Mouse (Mus musculus) urinary bladder, adult 2 months (tissue): Measurements from ENCODE around the gene Spef2. TPM values are rescaled to one million over a fixed set of nuclear protein-coding genes. Genes with fewer than 3 reads are reported as not detected.
"Not testable (repeated sequence)": the region's sequence is repeated elsewhere in the genome, so short reads cannot be mapped to it uniquely, and the experiment has no call there.

ENCODE experiments used
- DNase-seq: peaks from one replicate; pipeline ENCODE4 v3.0.0; 2022; ENCODE audit warnings: low spot score
- polyA plus RNA-seq: library from polyadenylated mRNA; depleted of rRNA; stranded (reverse); fragments of >200 nt; gene quantifications from 2 replicates; pipeline ENCODE4 v1.2.3, GENCODE M21; 2012; rRNA removed

Gene Spef2
- polyA plus RNA-seq, result 0.10 and 0.18 TPM in 2 replicates

GRCm38 (mm10) chr15:9748359-9749102, at the start of gene Spef2:
TSS of gene Spef2 (minus strand) at chr15:9748868.
- peak; percentile 21 for DNase-seq

- DNase-seq, result no peak
Observed at GRCm38 (mm10) chr15:9794131-9794530, 45.5 kb upstream of the Spef2 start.

DNA sequence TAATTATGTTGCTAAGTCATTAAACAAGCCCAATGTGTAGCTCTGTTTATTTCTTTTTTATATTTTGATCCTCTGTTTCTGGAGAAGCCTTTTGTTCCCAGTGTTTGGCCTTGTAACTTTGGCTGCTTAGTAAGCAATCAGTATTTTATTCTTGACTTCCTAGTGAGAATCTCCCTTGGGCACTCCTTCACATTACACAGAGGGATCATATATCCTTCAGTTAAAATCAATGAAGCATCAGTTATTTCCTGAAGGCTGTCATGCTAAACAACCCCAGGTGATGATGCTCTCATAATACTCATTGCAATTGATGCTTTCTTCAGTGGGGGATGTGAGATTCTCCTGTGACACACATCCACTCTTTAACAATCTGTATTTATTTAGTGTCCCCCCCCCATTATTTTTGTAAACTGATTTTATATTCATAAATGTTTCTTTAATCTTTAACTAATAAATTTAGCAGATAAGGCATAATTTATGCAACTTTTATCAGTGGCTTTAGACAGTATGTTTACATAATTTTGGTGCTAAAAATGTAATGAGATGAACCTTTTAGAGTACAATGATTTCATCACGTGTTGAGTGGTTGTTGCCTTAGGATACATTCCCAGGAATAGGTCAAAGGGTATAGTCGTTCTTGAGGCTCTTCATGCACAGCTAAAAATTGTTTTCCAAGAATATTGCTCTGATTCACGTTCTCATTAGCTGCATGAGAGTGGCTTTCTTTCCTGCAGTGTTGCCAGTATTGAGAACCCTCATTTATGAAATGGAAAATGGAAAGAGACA, 39.8 kb upstream of the Spef2 start:
- no peak for DNase-seq

DNA sequence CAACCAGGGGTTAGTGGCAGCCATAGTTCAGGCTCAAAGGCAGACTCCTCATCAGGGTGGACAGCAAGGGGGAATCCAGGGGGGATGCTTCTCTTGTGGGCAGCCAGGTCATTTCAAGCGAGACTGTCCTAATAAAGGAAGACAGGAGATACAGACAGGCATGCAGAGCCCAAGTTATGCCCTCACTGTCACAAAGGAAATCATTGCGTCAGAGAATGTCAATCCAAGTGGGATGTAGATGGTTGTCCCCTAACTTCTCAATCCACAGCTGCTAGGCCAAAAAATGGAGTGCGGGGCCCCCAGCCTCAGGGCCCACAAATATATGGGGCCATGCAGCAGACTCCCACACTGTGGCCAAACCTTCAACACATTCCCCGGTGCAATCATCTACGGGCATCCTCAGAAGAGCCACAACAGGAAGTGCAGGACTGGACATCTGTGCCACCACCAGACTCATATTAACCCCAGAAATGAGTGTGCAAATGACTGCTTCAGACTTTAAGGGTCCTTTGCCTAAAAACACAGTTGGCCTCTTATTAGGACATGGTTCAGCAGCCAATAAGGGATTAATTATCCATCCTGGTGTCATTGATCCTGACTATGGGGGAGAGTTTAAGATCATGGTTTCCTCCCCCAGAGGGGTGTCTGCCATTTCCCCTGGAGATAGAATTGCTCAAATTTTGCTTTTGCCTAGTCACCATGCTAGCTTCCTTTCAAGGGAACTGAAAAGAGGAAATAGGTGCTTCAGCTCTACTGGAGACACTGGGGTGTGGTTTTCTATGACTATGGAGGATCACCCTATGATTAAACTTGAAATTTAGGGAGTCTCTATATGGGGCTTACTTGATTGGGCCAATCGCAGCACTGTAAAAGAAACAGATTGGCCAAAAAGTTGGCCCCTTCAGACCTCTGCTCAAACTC, 25.8 kb upstream of the Spef2 start:
- DNase-seq, result not testable (repeated sequence)

- DNase-seq, result no peak
Observed at GRCm38 (mm10) chr15:9768184-9768918, 19.7 kb upstream of the Spef2 start.

GRCm38 (mm10) chr15:9767034-9767433, 18.4 kb upstream of the Spef2 start:
- no peak for DNase-seq

GRCm38 (mm10) chr15:9750966-9751365, 2.3 kb upstream of the Spef2 start:
- DNase-seq, result no peak

- DNase-seq, result no peak
Observed at GRCm38 (mm10) chr15:9747410-9748104, 1.1 kb downstream of the Spef2 start.

DNA sequence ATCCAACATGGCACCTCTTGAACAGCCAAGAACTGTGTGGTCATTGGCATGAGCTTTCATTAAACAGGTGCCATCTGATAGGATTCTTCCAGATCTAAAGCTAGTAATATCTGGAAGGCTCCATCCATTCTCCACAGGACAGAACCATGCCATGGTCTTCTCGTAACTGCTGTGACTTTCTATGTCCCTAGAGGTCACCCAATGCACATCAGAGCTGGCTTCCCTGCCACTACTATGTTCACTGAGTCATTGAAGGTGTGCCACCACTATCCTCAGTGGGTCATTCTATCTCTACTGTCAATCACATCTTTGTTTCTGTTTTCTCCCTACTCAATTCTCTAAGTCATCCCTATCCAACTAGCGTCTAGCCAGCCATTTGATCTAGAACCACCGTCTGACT, 6.5 kb downstream of the Spef2 start:
- no peak for DNase-seq

DNA sequence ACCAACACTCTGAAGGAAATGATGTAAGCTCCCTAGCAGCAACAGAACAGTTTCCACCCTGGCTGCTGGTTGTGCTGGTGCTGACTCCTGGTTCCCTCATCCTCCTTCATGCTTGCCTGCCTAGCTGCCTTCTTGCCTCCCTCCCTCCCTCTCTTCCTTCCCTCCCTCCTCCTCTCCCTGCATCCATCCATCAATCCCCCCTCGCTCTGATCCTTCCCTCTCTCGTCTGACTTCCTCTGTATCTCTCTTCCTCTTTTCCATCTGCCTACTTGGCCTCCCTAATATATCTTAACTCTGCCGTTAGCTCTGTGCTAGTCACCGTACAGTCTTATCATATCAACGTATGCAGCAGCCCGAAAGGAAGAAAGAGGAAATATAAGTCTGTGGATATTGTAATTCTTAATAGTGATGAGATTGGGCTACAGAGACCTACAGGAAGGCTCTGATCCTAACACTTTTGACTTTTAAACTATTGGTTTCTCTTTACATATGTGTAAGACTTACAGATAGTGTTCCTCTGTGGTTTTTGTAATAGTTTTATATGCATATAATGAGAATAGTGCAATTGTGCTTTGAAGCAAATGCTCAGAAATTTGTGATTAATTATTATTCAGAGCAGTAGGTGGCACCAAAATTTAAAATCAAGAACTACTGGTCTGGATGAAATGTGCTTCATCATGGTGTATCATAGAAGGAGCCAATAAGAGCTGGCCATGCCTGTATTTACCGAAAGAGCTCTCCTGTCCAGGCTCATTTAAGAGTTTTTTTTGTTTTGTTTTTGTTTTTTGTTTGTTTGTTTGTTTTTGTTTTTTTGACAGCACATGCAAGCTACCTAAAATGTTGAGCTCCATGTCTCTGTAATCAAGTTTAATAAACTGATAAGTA, 33.9 kb downstream of the Spef2 start:
- DNase-seq, result no peak

GRCm38 (mm10) chr15:9713707-9714106, 35.0 kb downstream of the Spef2 start:
- DNase-seq, result no peak

GRCm38 (mm10) chr15:9710330-9710729, 38.3 kb downstream of the Spef2 start:
- no peak for DNase-seq

DNA sequence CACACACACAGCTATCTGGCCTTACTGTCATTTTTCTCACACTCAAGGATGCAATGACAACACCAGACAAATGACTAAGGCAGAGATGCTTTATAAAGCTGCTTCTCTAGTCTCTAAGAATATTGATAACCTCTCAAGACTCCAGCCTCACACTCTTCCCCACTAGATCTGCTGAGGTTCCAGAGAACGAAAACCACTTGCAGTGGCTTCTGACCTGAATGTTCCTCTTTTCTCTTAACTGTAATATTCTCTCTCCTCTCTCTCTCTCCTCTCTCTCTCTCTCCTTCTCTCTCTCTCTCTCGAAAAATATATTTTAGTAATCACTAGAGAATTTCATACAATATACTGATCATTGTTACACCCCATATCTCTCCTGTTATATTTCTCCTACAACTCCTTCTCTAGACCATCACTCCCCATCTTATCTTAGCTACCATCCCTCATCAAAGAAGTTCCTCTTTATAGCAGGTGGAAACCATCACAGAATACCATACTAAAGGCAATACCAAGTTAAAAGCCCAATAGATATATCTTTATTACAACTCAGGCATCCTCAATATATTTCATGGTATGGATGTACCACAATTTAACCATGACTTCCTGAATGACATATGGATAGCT, 42.7 kb downstream of the Spef2 start:
- no peak for DNase-seq

- DNase-seq, result no peak
Observed at GRCm38 (mm10) chr15:9701845-9702244, 46.8 kb downstream of the Spef2 start.

DNA sequence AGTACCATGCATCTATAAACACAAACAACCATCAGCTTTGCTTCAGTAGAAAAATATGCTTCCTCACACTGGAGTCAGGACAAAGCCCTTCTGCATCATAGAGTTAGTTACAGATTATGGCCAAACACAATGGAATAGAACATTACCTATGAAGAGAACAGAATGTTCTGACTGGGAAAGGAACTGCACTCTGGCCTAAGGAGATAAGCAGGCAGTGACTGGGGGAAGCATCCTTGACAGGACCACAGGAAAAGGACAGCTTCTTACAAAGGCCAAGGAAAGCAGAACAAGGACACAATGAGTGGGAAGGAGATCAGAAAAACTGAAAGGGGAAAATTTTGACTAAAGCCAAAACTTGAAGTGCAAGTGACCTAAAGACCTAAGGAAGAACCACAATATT, 56.9 kb downstream of the Spef2 start:
- DNase-seq, result no peak

DNA sequence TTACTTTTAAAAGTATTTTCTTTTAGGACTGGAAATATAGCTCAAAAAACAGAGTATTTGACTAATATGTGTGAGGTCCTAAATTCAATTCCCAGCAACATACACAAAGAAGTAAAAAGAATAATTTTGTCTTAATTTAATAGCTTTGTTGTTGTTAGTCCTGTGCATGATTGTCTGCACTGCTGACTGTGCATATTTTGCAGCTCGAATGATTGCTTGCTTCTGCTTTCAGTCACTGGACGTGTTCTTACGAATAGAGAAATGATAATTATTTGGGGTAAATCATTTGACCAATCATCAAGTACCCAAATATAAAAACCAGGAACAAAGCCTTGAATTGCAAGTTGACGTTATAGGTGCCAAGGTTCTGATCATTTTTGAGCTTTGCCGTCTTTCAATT, 57.8 kb downstream of the Spef2 start:
- no peak for DNase-seq

- DNase-seq, result no peak
Observed at GRCm38 (mm10) chr15:9690436-9690835, 58.2 kb downstream of the Spef2 start.

DNA sequence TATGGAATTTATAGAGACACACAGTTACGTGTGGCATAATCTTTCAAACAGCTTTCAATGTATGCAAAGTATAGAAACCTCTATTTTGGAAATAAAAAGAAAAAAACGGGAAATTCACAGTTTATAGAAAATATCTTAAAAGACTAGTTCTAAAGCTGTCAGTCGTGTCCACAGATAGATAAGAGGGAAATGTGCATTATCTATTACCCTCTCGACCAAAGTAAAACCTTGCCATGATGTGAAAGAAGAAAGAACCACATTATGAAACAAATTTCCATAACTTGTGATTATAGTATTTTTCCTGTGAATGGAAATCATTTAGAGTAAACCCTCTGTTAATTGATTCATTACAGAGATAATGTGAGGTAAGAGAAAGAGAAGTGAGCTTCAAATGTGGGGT, 65.2 kb downstream of the Spef2 start:
- no peak for DNase-seq

- DNase-seq, result no peak
Observed at GRCm38 (mm10) chr15:9677343-9678036, 71.2 kb downstream of the Spef2 start.
